Mouse (Mus musculus): ENCODE data around the gene Ddx3y. TPM values are rescaled to one million over a fixed set of nuclear protein-coding genes. Genes with fewer than 3 reads are reported as not detected.

The Ddx3y gene
- 15.7 and 19.1 TPM in 2 replicates for polyA plus RNA-seq (2014; fragmentation: Nextera tagmentation; extraction: Ambion mirVana)

DNA sequence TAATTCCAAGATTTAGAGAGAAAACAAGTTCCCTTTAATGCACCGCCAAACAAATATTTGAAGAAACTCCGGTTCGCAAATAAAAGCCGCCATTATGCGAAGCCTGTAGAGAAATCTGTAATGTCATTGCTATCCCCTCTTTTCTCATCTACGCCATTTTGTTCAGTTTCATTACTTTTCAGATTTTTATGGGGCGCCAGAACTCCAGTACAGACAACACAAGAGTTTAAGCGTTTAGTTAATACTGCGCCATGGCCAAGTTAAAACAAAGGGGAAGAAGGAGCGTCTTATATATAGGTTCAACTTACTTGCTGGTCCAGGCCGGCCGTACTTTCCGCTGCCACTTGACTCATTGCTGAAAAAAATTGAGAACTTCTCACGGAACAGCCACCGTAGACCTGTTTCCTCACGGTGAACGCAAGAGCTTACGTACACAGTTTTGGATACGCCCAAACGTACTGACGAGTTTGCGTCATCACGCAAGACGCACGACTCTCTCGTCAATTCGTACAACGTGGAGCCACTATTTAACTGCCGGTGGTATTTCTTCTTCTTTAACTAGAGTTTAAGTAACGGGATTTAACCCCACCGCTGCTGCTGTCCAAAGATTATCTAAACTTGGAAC lies at the start of gene Ddx3y:
Gene Ddx3y, minus strand, starts transcription at position 459 of the 625 bp plus-strand sequence.
- Histone ChIP-seq H3K27ac (ENCODE audit: low read depth, low read length) (no peak within 1 kb of the TSS), H3K4me3 (ENCODE audit: low read depth, low read length) (peak within 1 kb of the TSS; percentile 32), H3K9me3 (ENCODE audit: control insufficient read depth, low read length) (no peaks in the 10 kb centered on the region), H3K9ac (ENCODE audit: low read length) (peak within 1 kb of the TSS; percentile 42), H3K27me3 (ENCODE audit: control insufficient read depth, insufficient read depth, low read length) (no peaks in the 10 kb centered on the region), H3K4me2 (ENCODE audit: low read depth) (peak within 1 kb of the TSS; percentile 27; the same call in 1 of the 2 replicates), H3K36me3 (ENCODE audit: control insufficient read depth, insufficient read depth, low read length) (no peaks in the 10 kb centered on the region), H3K4me1 (ENCODE audit: control insufficient read depth, insufficient read depth, low read length) (no peaks in the 10 kb centered on the region)
- 2% methylated on average over 28 of the region's 31 CpGs for WGBS
- DNase-seq (ENCODE audit: low spot score) (peak; percentile 69), ATAC-seq (ENCODE audit: insufficient read depth, low FRiP score, low TSS enrichment) (peak; percentile 53; the same call in 1 of the 2 replicates)

DNA sequence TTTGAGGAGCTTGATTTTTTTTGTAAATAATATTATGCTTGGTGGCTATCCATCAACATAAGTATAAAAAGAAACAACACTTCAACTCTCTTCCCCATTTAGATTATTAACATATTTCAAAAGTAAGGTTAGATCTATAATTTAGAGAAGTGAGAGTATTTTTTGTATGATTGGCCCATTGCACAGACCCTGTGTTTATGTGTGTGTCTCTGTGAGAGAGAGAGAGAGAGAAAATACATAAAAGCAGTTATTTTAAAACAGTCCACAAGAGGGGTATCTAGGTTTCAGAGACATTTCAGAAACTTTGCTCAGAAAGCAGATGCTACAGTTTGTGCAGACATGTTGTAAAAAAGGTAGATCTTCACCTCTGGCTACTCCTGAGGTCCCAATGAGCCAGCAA lies 7.3 kb upstream of the Ddx3y start:
- Histone ChIP-seq H3K36me3 (ENCODE audit: control insufficient read depth, insufficient read depth, low read length) (no peaks in the 10 kb centered on the region), H3K27ac (ENCODE audit: low read depth, low read length) (no peak overlapping the region), H3K4me1 (ENCODE audit: control insufficient read depth, insufficient read depth, low read length) (no peaks in the 10 kb centered on the region), H3K9me3 (ENCODE audit: control insufficient read depth, low read length) (no peaks in the 10 kb centered on the region), H3K4me2 (ENCODE audit: low read depth) (no peak overlapping the region), H3K9ac (ENCODE audit: low read length) (no peak overlapping the region), H3K4me3 (ENCODE audit: low read depth, low read length) (no peak overlapping the region), H3K27me3 (ENCODE audit: control insufficient read depth, insufficient read depth, low read length) (no peaks in the 10 kb centered on the region)
- no peak for ATAC-seq (ENCODE audit: insufficient read depth, low FRiP score, low TSS enrichment)
- DNase-seq (ENCODE audit: low spot score) = no peak

DNA sequence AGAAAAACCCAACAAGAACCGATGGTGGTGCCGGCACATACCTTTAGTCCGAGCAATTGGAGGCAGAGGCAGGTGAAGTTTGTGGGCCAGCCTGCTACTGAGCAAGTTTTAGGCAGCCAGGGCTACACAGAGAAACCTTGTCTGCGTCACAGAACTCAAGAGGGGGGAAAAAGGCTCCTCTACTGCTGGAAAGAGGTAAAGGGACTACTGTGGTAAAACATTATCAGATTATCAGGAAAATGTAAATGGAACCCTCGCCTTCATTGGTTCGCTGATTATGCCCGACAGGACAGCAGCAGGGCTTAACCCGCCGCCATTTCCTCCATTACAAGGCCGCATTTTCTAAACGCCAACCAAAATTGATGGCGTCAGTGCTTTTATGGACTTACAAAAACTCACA lies 694 bp downstream of the Ddx3y start:
- H3K9me3 ChIP-seq (ENCODE audit: control insufficient read depth, low read length) = no peaks in the 10 kb centered on the region
- H3K36me3 ChIP-seq (ENCODE audit: control insufficient read depth, insufficient read depth, low read length) = no peaks in the 10 kb centered on the region
- H3K27ac ChIP-seq (ENCODE audit: low read depth, low read length) = no peak overlapping the region
- 3% methylated on average over 11 of the region's 12 CpGs for WGBS
- no peaks in the 10 kb centered on the region for H3K4me1 ChIP-seq (ENCODE audit: control insufficient read depth, insufficient read depth, low read length)
- H3K9ac ChIP-seq (ENCODE audit: low read length) = peak overlapping the region; percentile 42
- DNase-seq (ENCODE audit: low spot score) (peak; percentile 10), ATAC-seq (ENCODE audit: insufficient read depth, low FRiP score, low TSS enrichment) (no peak)
- H3K4me3 ChIP-seq (ENCODE audit: low read depth, low read length) = peak overlapping the region; percentile 32
- peak overlapping the region; percentile 27; the same call in 1 of the 2 replicates for H3K4me2 ChIP-seq (ENCODE audit: low read depth)
- no peaks in the 10 kb centered on the region for H3K27me3 ChIP-seq (ENCODE audit: control insufficient read depth, insufficient read depth, low read length)

DNA sequence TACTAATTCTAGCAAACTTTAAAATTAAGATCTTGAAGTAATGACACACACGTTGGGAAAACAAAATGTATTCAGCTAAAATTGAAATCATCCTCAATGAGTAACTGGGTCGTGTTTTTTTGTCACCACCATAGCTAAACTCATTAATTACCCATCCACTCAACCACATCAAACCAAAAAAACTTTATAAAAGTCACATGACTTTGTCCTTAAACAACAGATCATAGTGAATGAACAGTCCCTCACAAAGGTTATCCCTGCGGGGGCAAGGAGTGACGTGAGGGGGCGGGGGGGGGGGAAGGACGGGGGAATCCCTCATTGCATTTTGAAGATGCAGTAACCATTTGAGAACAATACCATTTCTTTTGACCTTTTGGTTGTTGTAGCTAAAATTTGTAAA lies 40.3 kb downstream of the Ddx3y start:
- ATAC-seq (ENCODE audit: insufficient read depth, low FRiP score, low TSS enrichment) = no peak
- WGBS = 40% methylated on average over 4 of the region's 6 CpGs
- no peaks in the 10 kb centered on the region for H3K4me1 ChIP-seq (ENCODE audit: control insufficient read depth, insufficient read depth, low read length)
- no peak overlapping the region for H3K27ac ChIP-seq (ENCODE audit: low read depth, low read length)
- no peaks in the 10 kb centered on the region for H3K9me3 ChIP-seq (ENCODE audit: control insufficient read depth, low read length)
- H3K4me3 ChIP-seq (ENCODE audit: low read depth, low read length) = no peak overlapping the region
- no peaks in the 10 kb centered on the region for H3K27me3 ChIP-seq (ENCODE audit: control insufficient read depth, insufficient read depth, low read length)
- DNase-seq (ENCODE audit: low spot score) = no peak
- H3K4me2 ChIP-seq (ENCODE audit: low read depth) = no peak overlapping the region
- no peaks in the 10 kb centered on the region for H3K36me3 ChIP-seq (ENCODE audit: control insufficient read depth, insufficient read depth, low read length)
- no peak overlapping the region for H3K9ac ChIP-seq (ENCODE audit: low read length)

DNA sequence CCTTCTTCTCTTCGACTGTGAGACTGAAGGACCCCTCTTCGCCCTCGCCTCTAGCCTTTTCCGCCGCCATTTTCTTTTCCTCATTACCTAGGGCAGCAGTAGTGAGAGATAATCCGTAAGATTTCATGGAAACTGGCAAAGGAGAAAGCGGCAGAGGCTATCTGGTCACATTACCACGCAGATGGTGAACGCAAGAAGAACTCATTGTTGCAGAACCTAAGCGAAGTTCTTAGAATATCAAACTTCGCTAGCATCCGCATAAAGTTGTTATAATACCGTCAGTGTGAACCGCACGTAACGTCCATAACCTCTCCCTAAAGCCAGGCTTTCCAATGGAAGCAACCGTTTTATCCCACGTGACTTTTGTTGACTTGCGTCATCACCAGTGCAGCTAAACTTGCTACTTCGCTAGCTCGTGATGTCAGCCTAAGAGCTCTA lies 41.0 kb downstream of the Ddx3y start, which contains the start of gene Uty:
Gene Uty, minus strand, starts transcription at position 334 of the 438 bp plus-strand sequence.
- Histone ChIP-seq H3K4me2 (ENCODE audit: low read depth) (peak within 1 kb of the TSS; percentile 16), H3K4me3 (ENCODE audit: low read depth, low read length) (peak within 1 kb of the TSS; percentile 35), H3K4me1 (ENCODE audit: control insufficient read depth, insufficient read depth, low read length) (no peaks in the 10 kb centered on the region), H3K9me3 (ENCODE audit: control insufficient read depth, low read length) (no peaks in the 10 kb centered on the region), H3K36me3 (ENCODE audit: control insufficient read depth, insufficient read depth, low read length) (no peaks in the 10 kb centered on the region), H3K27me3 (ENCODE audit: control insufficient read depth, insufficient read depth, low read length) (no peaks in the 10 kb centered on the region), H3K27ac (ENCODE audit: low read depth, low read length) (no peak within 1 kb of the TSS; the same call in 1 of the 2 replicates), H3K9ac (ENCODE audit: low read length) (peak within 1 kb of the TSS; percentile 42)
- 0% methylated on average over 18 of the region's 21 CpGs for whole genome bisulfite sequencing
- ATAC-seq (ENCODE audit: insufficient read depth, low FRiP score, low TSS enrichment) (peak; percentile 68; the same call in 1 of the 2 replicates), DNase-seq (ENCODE audit: low spot score) (peak; percentile 42)

DNA sequence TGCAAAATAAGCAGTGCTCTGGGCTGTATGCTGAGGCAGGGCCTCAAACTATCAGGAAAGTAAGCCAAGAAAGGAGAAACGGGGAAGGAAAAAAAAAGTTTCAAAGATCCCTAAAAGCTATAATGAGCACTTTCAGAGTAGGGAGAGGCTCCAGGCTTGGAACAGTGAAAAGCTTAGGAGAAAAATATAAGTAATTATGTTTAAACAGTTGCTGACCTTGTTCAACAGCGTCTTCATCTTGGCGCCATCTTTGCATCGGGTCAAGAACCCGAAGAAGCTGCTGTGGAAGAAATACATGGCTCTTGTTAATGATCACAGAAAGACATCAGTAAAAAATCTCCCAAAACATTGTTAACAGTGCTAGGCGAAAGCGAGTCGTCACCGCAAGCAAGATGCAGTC lies 41.5 kb downstream of the Ddx3y start:
- no peak for DNase-seq (ENCODE audit: low spot score)
- H3K9me3 ChIP-seq (ENCODE audit: control insufficient read depth, low read length) = no peaks in the 10 kb centered on the region

GRCm38 (mm10) chrY:1244421-1244820 lies 42.0 kb downstream of the Ddx3y start:
- H3K27me3 ChIP-seq (ENCODE audit: control insufficient read depth, insufficient read depth, low read length) = no peaks in the 10 kb centered on the region
- peak overlapping the region; percentile 16; the same call in 1 of the 2 replicates for H3K4me2 ChIP-seq (ENCODE audit: low read depth)
- H3K9me3 ChIP-seq (ENCODE audit: control insufficient read depth, low read length) = no peaks in the 10 kb centered on the region
- peak overlapping the region; percentile 35 for H3K4me3 ChIP-seq (ENCODE audit: low read depth, low read length)
- ATAC-seq (ENCODE audit: insufficient read depth, low FRiP score, low TSS enrichment) = no peak
- H3K27ac ChIP-seq (ENCODE audit: low read depth, low read length) = no peak overlapping the region
- no peak for DNase-seq (ENCODE audit: low spot score)
- no peaks in the 10 kb centered on the region for H3K36me3 ChIP-seq (ENCODE audit: control insufficient read depth, insufficient read depth, low read length)
- WGBS = 70% methylated on average over 5 of the region's 5 CpGs
- no peaks in the 10 kb centered on the region for H3K4me1 ChIP-seq (ENCODE audit: control insufficient read depth, insufficient read depth, low read length)
- H3K9ac ChIP-seq (ENCODE audit: low read length) = no peak overlapping the region

More for the DNA sequence above, 41.5 kb downstream of the Ddx3y start:
- ATAC-seq (ENCODE audit: insufficient read depth, low FRiP score, low TSS enrichment) = no peak
- H3K27ac ChIP-seq (ENCODE audit: low read depth, low read length) = no peak overlapping the region; the same call in 1 of the 2 replicates
- peak overlapping the region; percentile 16 for H3K4me2 ChIP-seq (ENCODE audit: low read depth)
- H3K27me3 ChIP-seq (ENCODE audit: control insufficient read depth, insufficient read depth, low read length) = no peaks in the 10 kb centered on the region
- H3K4me1 ChIP-seq (ENCODE audit: control insufficient read depth, insufficient read depth, low read length) = no peaks in the 10 kb centered on the region
- no peaks in the 10 kb centered on the region for H3K36me3 ChIP-seq (ENCODE audit: control insufficient read depth, insufficient read depth, low read length)
- H3K9ac ChIP-seq (ENCODE audit: low read length) = peak overlapping the region; percentile 42
- 0% methylated on average over 5 of the region's 9 CpGs for WGBS
- H3K4me3 ChIP-seq (ENCODE audit: low read depth, low read length) = peak overlapping the region; percentile 35

- H3K36me3 ChIP-seq (ENCODE audit: control insufficient read depth, insufficient read depth, low read length) = no peaks in the 10 kb centered on the region
- WGBS = 71% methylated on average over 5 of the region's 7 CpGs
- DNase-seq (ENCODE audit: low spot score) (no peak), ATAC-seq (ENCODE audit: insufficient read depth, low FRiP score, low TSS enrichment) (no peak)
- no peaks in the 10 kb centered on the region for H3K27me3 ChIP-seq (ENCODE audit: control insufficient read depth, insufficient read depth, low read length)
- no peak overlapping the region for H3K27ac ChIP-seq (ENCODE audit: low read depth, low read length)
- H3K9me3 ChIP-seq (ENCODE audit: control insufficient read depth, low read length) = no peaks in the 10 kb centered on the region
- H3K4me2 ChIP-seq (ENCODE audit: low read depth) = no peak overlapping the region
- no peak overlapping the region for H3K4me3 ChIP-seq (ENCODE audit: low read depth, low read length)
- H3K9ac ChIP-seq (ENCODE audit: low read length) = no peak overlapping the region
- H3K4me1 ChIP-seq (ENCODE audit: control insufficient read depth, insufficient read depth, low read length) = no peaks in the 10 kb centered on the region
These were observed 66.4 kb downstream of the Ddx3y start for GRCm38 (mm10) chrY:1220001-1220400.
